Mouse (Mus musculus) G1E (cell line): Measurements from ENCODE around the gene Cltb.

ENCODE experiments used
- CTCF ChIP-seq: IDR thresholded peaks from 2 replicates; pipeline ENCODE4 v1.5.1; 2012; ENCODE audit warnings: low read depth, low read length, inconsistent platforms, mixed read lengths
- GATA1 ChIP-seq: IDR thresholded peaks from 2 replicates; pipeline ENCODE4 v1.6.1; 2012; ENCODE audit warnings: borderline replicate concordance, low read length, inconsistent platforms, mixed read lengths

DNA sequence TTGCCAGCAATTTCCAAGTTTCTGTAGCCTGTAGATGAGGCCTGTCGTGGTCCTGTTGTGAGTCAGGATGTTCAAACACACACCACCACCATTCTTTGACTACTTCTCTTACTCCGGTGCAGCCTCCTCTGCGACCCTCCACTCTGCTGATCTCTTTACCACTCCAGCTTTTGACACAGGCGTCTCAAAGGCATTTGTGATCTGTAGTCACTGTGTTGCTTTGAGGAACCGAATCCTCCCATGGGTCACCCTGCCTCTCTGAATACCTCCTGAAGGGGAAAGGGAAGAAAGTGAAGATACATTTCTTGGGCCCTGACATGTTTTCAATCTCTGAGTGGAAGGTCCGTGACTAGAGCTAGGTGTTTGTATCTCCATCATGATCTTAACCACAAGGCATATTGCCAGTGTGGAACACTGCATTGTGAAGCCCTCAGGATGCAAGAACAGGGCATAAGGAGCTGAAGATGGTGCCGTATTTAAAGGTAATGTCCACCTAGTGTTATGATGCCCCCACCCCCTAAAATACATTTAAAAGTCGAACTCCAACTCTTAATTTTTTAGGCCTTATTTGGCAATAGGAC, 19.3 kb downstream of the Cltb start:
- TF ChIP-seq CTCF = no peak
- TF ChIP-seq GATA1 = no peak
